Mouse (Mus musculus): Measurements from ENCODE around the gene Scai. TPM values are rescaled to one million over a fixed set of nuclear protein-coding genes. Genes with fewer than 3 reads are reported as not detected.
A peak's percentile ranks its signal among the peaks of the same experiment; 100 is the strongest.

Scai gene
- polyA plus RNA-seq, 1 experiment from 2014 or later = 3.3 TPM

GRCm38 (mm10) chr2:39185942-39186341, 4.6 kb downstream of the Scai start:
- DNase-seq (ENCODE audit: low spot score) = peak; percentile 30
- Histone ChIP-seq H3K36me3 (ENCODE audit: control insufficient read depth, insufficient read depth, low read length) (no peaks in the 10 kb centered on the region; the same call in 1 of the 2 replicates), H3K9me3 (ENCODE audit: control insufficient read depth, low read length) (no peaks in the 10 kb centered on the region), H3K27me3 (ENCODE audit: control insufficient read depth, insufficient read depth, low read length) (no peaks in the 10 kb centered on the region), H3K4me2 (replicated peaks; ENCODE audit: low read depth) (no peak overlapping the region), H3K4me3 (ENCODE audit: low read depth, low read length) (no peak overlapping the region), H3K27ac (replicated peaks) (no peak overlapping the region), H3K9ac (ENCODE audit: low read length) (no peak overlapping the region), H3K4me1 (replicated peaks; ENCODE audit: control insufficient read depth, insufficient read depth) (no peaks in the 10 kb centered on the region; the same call in 1 of the 2 replicates)
- no peak for ATAC-seq (ENCODE audit: low FRiP score, low TSS enrichment)
- TF ChIP-seq EP300 (optimal IDR thresholded peaks at IDR 0.05) (no peak), CTCF (IDR thresholded peaks at IDR 0.05; ENCODE audit: low read depth) (peak; percentile 40)
- WGBS = 65% methylated on average over 3 of the region's 3 CpGs

- no peak overlapping the region for H3K4me3 ChIP-seq (ENCODE audit: low read depth, low read length)
- no peak for ATAC-seq (ENCODE audit: low FRiP score, low TSS enrichment)
- H3K36me3 ChIP-seq (ENCODE audit: control insufficient read depth, insufficient read depth, low read length) = no peaks in the 10 kb centered on the region; the same call in 1 of the 2 replicates
- WGBS = 79% methylated on average over 2 of the region's 2 CpGs
- no peak for DNase-seq (ENCODE audit: low spot score)
- H3K4me1 ChIP-seq (replicated peaks; ENCODE audit: control insufficient read depth, insufficient read depth) = no peaks in the 10 kb centered on the region
- TF ChIP-seq CTCF (IDR thresholded peaks at IDR 0.05; ENCODE audit: low read depth) (no peak), EP300 (optimal IDR thresholded peaks at IDR 0.05) (no peak)
- no peak overlapping the region for H3K9ac ChIP-seq (ENCODE audit: low read length)
- no peak overlapping the region for H3K4me2 ChIP-seq (replicated peaks; ENCODE audit: low read depth)
- H3K27me3 ChIP-seq (ENCODE audit: control insufficient read depth, insufficient read depth, low read length) = no peaks in the 10 kb centered on the region
- H3K9me3 ChIP-seq (ENCODE audit: control insufficient read depth, low read length) = no peaks in the 10 kb centered on the region
- H3K27ac ChIP-seq (replicated peaks) = no peak overlapping the region
Measured at GRCm38 (mm10) chr2:39183587-39183986, 6.9 kb downstream of the Scai start.

GRCm38 (mm10) chr2:39160996-39161395, 29.5 kb downstream of the Scai start:
- 74% methylated on average over 1 of the region's 1 CpGs for WGBS

GRCm38 (mm10) chr2:39157916-39158315, 32.6 kb downstream of the Scai start:
- DNase-seq (ENCODE audit: low spot score) (no peak), ATAC-seq (ENCODE audit: low FRiP score, low TSS enrichment) (no peak)
- Histone ChIP-seq H3K4me1 (replicated peaks; ENCODE audit: control insufficient read depth, insufficient read depth) (no peaks in the 10 kb centered on the region), H3K27ac (replicated peaks) (no peak overlapping the region), H3K9ac (ENCODE audit: low read length) (no peak overlapping the region), H3K4me2 (replicated peaks; ENCODE audit: low read depth) (no peak overlapping the region), H3K4me3 (ENCODE audit: low read depth, low read length) (no peak overlapping the region), H3K27me3 (ENCODE audit: control insufficient read depth, insufficient read depth, low read length) (no peaks in the 10 kb centered on the region), H3K36me3 (ENCODE audit: control insufficient read depth, insufficient read depth, low read length) (no peaks in the 10 kb centered on the region), H3K9me3 (ENCODE audit: control insufficient read depth, low read length) (no peaks in the 10 kb centered on the region)
- TF ChIP-seq EP300 (optimal IDR thresholded peaks at IDR 0.05) (no peak), CTCF (IDR thresholded peaks at IDR 0.05; ENCODE audit: low read depth) (no peak)
- 27% methylated on average over 1 of the region's 1 CpGs for WGBS

More at GRCm38 (mm10) chr2:39160996-39161395, 29.5 kb downstream of the Scai start:
- no peak overlapping the region for H3K4me3 ChIP-seq (ENCODE audit: low read depth, low read length)
- no peaks in the 10 kb centered on the region for H3K36me3 ChIP-seq (ENCODE audit: control insufficient read depth, insufficient read depth, low read length)
- H3K4me2 ChIP-seq (replicated peaks; ENCODE audit: low read depth) = no peak overlapping the region
- H3K9me3 ChIP-seq (ENCODE audit: control insufficient read depth, low read length) = no peaks in the 10 kb centered on the region
- ATAC-seq (ENCODE audit: low FRiP score, low TSS enrichment) = no peak
- DNase-seq (ENCODE audit: low spot score) = no peak
- no peak overlapping the region for H3K9ac ChIP-seq (ENCODE audit: low read length)
- no peak overlapping the region for H3K27ac ChIP-seq (replicated peaks)
- no peaks in the 10 kb centered on the region for H3K4me1 ChIP-seq (replicated peaks; ENCODE audit: control insufficient read depth, insufficient read depth)
- no peak for TF ChIP-seq EP300 (optimal IDR thresholded peaks at IDR 0.05)
- TF ChIP-seq CTCF (IDR thresholded peaks at IDR 0.05; ENCODE audit: low read depth) = no peak
- H3K27me3 ChIP-seq (ENCODE audit: control insufficient read depth, insufficient read depth, low read length) = no peaks in the 10 kb centered on the region

- DNase-seq (ENCODE audit: low spot score) (no peak), ATAC-seq (ENCODE audit: low FRiP score, low TSS enrichment) (no peak)
- H3K27ac ChIP-seq (replicated peaks) = no peak overlapping the region
- TF ChIP-seq CTCF (IDR thresholded peaks at IDR 0.05; ENCODE audit: low read depth) (no peak), EP300 (optimal IDR thresholded peaks at IDR 0.05) (no peak)
- no peaks in the 10 kb centered on the region for H3K9me3 ChIP-seq (ENCODE audit: control insufficient read depth, low read length)
- H3K4me1 ChIP-seq (replicated peaks; ENCODE audit: control insufficient read depth, insufficient read depth) = no peaks in the 10 kb centered on the region
- H3K27me3 ChIP-seq (ENCODE audit: control insufficient read depth, insufficient read depth, low read length) = no peaks in the 10 kb centered on the region
- 54% methylated on average over 1 of the region's 1 CpGs for WGBS
- no peak overlapping the region for H3K4me3 ChIP-seq (ENCODE audit: low read depth, low read length)
- no peak overlapping the region for H3K4me2 ChIP-seq (replicated peaks; ENCODE audit: low read depth)
- H3K36me3 ChIP-seq (ENCODE audit: control insufficient read depth, insufficient read depth, low read length) = no peaks in the 10 kb centered on the region
- H3K9ac ChIP-seq (ENCODE audit: low read length) = no peak overlapping the region
Measured at GRCm38 (mm10) chr2:39156821-39157220, 33.7 kb downstream of the Scai start.

GRCm38 (mm10) chr2:39150943-39151342, 39.6 kb downstream of the Scai start:
- H3K27me3 ChIP-seq (ENCODE audit: control insufficient read depth, insufficient read depth, low read length) = no peaks in the 10 kb centered on the region
- ATAC-seq (ENCODE audit: low FRiP score, low TSS enrichment) (no peak), DNase-seq (ENCODE audit: low spot score) (no peak)
- 63% methylated on average over 2 of the region's 2 CpGs for WGBS
- no peak overlapping the region for H3K27ac ChIP-seq (replicated peaks)
- no peak for TF ChIP-seq CTCF (IDR thresholded peaks at IDR 0.05; ENCODE audit: low read depth)
- no peak for TF ChIP-seq EP300 (optimal IDR thresholded peaks at IDR 0.05)
- no peak overlapping the region for H3K9ac ChIP-seq (ENCODE audit: low read length)
- no peak overlapping the region for H3K4me2 ChIP-seq (replicated peaks; ENCODE audit: low read depth)
- no peaks in the 10 kb centered on the region for H3K9me3 ChIP-seq (ENCODE audit: control insufficient read depth, low read length)
- H3K36me3 ChIP-seq (ENCODE audit: control insufficient read depth, insufficient read depth, low read length) = no peaks in the 10 kb centered on the region
- no peak overlapping the region for H3K4me3 ChIP-seq (ENCODE audit: low read depth, low read length)
- H3K4me1 ChIP-seq (replicated peaks; ENCODE audit: control insufficient read depth, insufficient read depth) = no peaks in the 10 kb centered on the region

Measured in stomach, postnatal 0 days (tissue).